Comparison of ENCODE assay signal across 8 mouse cellular contexts in the genomic region with DNA sequence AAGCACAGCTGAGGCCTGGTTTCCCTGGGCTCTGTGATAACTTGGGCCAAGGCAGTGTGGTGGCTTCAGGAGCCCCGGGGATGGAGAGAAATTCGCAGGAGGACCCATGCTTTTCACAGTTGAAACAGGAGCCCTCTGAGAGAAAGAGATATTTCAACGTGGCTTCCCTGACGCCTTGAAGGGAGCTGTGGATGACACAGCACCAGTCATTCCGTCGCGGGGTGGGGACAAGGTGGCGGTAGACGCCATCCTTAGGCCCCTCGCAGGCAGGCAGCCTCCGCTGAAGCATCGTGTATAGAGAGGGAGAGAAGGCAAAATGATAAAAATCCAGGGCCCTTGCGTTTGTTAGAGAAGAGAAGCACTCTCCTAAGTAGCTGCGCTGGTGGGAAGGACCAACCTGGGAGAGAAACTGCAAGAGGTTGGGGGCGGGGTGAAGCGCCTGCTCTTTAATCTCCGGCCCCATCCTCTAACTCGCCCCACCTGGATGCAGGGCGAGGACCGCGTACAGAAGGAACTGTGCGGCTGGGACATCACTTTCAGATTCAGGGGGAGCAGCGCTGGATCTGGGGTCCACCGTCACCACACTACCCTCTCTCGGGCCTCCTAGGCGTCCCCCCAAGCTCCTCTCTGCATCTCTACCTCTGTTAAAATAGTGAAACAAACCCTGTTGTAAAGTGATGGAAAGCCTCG. TPM values are rescaled to one million over a fixed set of nuclear protein-coding genes. Genes with fewer than 3 reads are reported as not detected.
DNase-seq lines count a peak whose midpoint lies in the region; ATAC-seq and TF ChIP-seq lines count a peak whose summit lies in the region.

No protein-coding gene starts in this region.

- H3K9ac ChIP-seq in forebrain, embryonic 15.5 days (replicated peaks), result peak overlapping the region; percentile 46
- peak overlapping the region; percentile 61 for H3K9ac ChIP-seq in kidney, embryonic 15.5 days
- peak overlapping the region; percentile 76 for H3K9ac ChIP-seq in midbrain, embryonic 11.5 days (ENCODE audit: low read length)

- H3K9me3 ChIP-seq in forebrain, embryonic 15.5 days, result no peaks in the 10 kb centered on the region
- no peaks in the 10 kb centered on the region for H3K9me3 ChIP-seq in kidney, embryonic 15.5 days (replicated peaks)
- H3K9me3 ChIP-seq in midbrain, embryonic 11.5 days (ENCODE audit: control insufficient read depth, low read length), result no peaks in the 10 kb centered on the region

- TF ChIP-seq POLR2A in thymus, adult 2 months (IDR thresholded peaks at IDR 0.05; ENCODE audit: control insufficient read depth, extremely low read depth, insufficient read depth, low read length, poor library complexity), result no peak

- peak overlapping the region; percentile 76 for H3K4me3 ChIP-seq in left cerebral cortex, adult 2 months
- H3K4me3 ChIP-seq in forebrain, embryonic 15.5 days, result peak overlapping the region; percentile 55
- H3K4me3 ChIP-seq in kidney, embryonic 15.5 days (replicated peaks), result peak overlapping the region; percentile 91
- H3K4me3 ChIP-seq in midbrain, embryonic 11.5 days (ENCODE audit: low read depth, low read length), result peak overlapping the region; percentile 80
- peak overlapping the region; percentile 91 for H3K4me3 ChIP-seq in thymus, adult 2 months (ENCODE audit: control insufficient read depth, insufficient read depth, low read length)

- 3% methylated on average over 27 of the region's 27 CpGs for WGBS in forebrain, embryonic 15.5 days
- WGBS in kidney, embryonic 15.5 days, result 3% methylated on average over 27 of the region's 27 CpGs
- 2% methylated on average over 27 of the region's 27 CpGs for WGBS in midbrain, embryonic 11.5 days
- WGBS in thymus, adult 2 months, result 3% methylated on average over 27 of the region's 27 CpGs

- no peaks in the 10 kb centered on the region for H3K36me3 ChIP-seq in forebrain, embryonic 15.5 days
- no peaks in the 10 kb centered on the region for H3K36me3 ChIP-seq in kidney, embryonic 15.5 days
- H3K36me3 ChIP-seq in midbrain, embryonic 11.5 days (ENCODE audit: control insufficient read depth, insufficient read depth, low read length), result no peaks in the 10 kb centered on the region
- H3K36me3 ChIP-seq in thymus, adult 2 months (ENCODE audit: control insufficient read depth, insufficient read depth, low read length), result no peaks in the 10 kb centered on the region

- intact Hi-C loops in left cerebral cortex, adult 2 months (cut with DNase I), result loop anchor here (5.0 kb wide), 1 partner anchor 358 kb away; no protein-coding TSS in a partner anchor
- intact Hi-C loops in left cerebral cortex, postnatal 4 days (cut with DNase I), result no loop called here

- peaks cover 33% of the 10 kb centered on the region for H3K4me1 ChIP-seq in forebrain, embryonic 15.5 days
- H3K4me1 ChIP-seq in kidney, embryonic 15.5 days, result peaks cover 37% of the 10 kb centered on the region
- peaks cover 18% of the 10 kb centered on the region for H3K4me1 ChIP-seq in midbrain, embryonic 11.5 days (ENCODE audit: control insufficient read depth, insufficient read depth, low read length)
- H3K4me1 ChIP-seq in thymus, adult 2 months (replicated peaks; ENCODE audit: control insufficient read depth, insufficient read depth, low read length), result peaks cover 16% of the 10 kb centered on the region

- H3K27ac ChIP-seq in left cerebral cortex, adult 2 months, result peak overlapping the region; percentile 69
- H3K27ac ChIP-seq in forebrain, embryonic 15.5 days (replicated peaks), result no peak overlapping the region
- H3K27ac ChIP-seq in kidney, embryonic 15.5 days, result peak overlapping the region; percentile 94; the same call in 1 of the 2 replicates
- no peak overlapping the region for H3K27ac ChIP-seq in midbrain, embryonic 11.5 days (ENCODE audit: low read depth, low read length)
- H3K27ac ChIP-seq in thymus, adult 2 months (ENCODE audit: control insufficient read depth, insufficient read depth, low read length), result no peak overlapping the region; the same call in 1 of the 2 replicates

- DNase-seq in left cerebral cortex, adult 2 months (ENCODE audit: extremely low spot score in 1 of 2, low spot score in 2 of 2), result peak; percentile 18 to 20
- no peak for DNase-seq in left cerebral cortex, postnatal 4 days
- DNase-seq in adrenal gland, postnatal 14 days, result peak; percentile 51
- DNase-seq in midbrain, embryonic 11.5 days (ENCODE audit: low spot score, missing footprints), result no peak
- DNase-seq in thymus, adult 2 months, result peak; percentile 67
- no peak for DNase-seq in layer of hippocampus, postnatal 10 days (ENCODE audit: low spot score in 2 of 2)

- H3K27me3 ChIP-seq in forebrain, embryonic 15.5 days, result peaks cover 48% of the 10 kb centered on the region
- H3K27me3 ChIP-seq in kidney, embryonic 15.5 days, result no peaks in the 10 kb centered on the region
- peaks cover 15% of the 10 kb centered on the region for H3K27me3 ChIP-seq in midbrain, embryonic 11.5 days (ENCODE audit: control insufficient read depth, insufficient read depth, low read length)
- no peaks in the 10 kb centered on the region for H3K27me3 ChIP-seq in thymus, adult 2 months (ENCODE audit: control insufficient read depth, insufficient read depth, low read length)

- H3K4me2 ChIP-seq in forebrain, embryonic 15.5 days (replicated peaks), result peak overlapping the region; percentile 99
- peak overlapping the region; percentile 95 for H3K4me2 ChIP-seq in kidney, embryonic 15.5 days
- peak overlapping the region; percentile 98 for H3K4me2 ChIP-seq in midbrain, embryonic 11.5 days

- no peak for TF ChIP-seq CTCF in left cerebral cortex, adult 2 months (IDR thresholded peaks at IDR 0.05)
- no peak for TF ChIP-seq CTCF in thymus, adult 2 months (IDR thresholded peaks at IDR 0.05; ENCODE audit: borderline replicate concordance, control insufficient read depth, extremely low read depth, insufficient read depth, low read length, poor library complexity)

- ATAC-seq in forebrain, embryonic 15.5 days (replicated peaks), result no peak; the same call in none of the 2 replicates
- peak; percentile 11; the same call in 1 of the 2 replicates for ATAC-seq in kidney, embryonic 15.5 days (replicated peaks; ENCODE audit: low FRiP score)
- peak; percentile 22; the same call in 1 of the 2 replicates for ATAC-seq in midbrain, embryonic 11.5 days (ENCODE audit: low FRiP score)

RNA-seq across cellular contexts. Expression of a gene that starts 46.9 kb away (rescaled TPM):
- total RNA-seq in left cerebral cortex, adult 2 months (2021), result 10 to 100 TPM; 36.2 to 48.7 TPM
- 10 to 100 TPM in 1 of 2 experiments, 1 to 10 TPM in 1; 9.8 to 12.2 TPM for total RNA-seq in left cerebral cortex, postnatal 4 days (2021)
- total RNA-seq in adrenal gland, postnatal 14 days (2021), result 61.9 and 67.6 TPM in 2 replicates
- 1.6 and 1.8 TPM in 2 replicates for polyA plus RNA-seq in forebrain, embryonic 15.5 days (2015; fragmentation: Nextera tagmentation; extraction: Ambion mirVana)
- 14.3 and 14.5 TPM in 2 replicates for polyA plus RNA-seq in kidney, embryonic 15.5 days (2015; fragmentation: Nextera tagmentation; extraction: Ambion mirVana)
- polyA plus RNA-seq in midbrain, embryonic 11.5 days (2014; fragmentation: Nextera tagmentation; extraction: Ambion mirVana), result 3.4 and 5.5 TPM in 2 replicates
- 37.5 and 46.9 TPM in 2 replicates for polyA plus RNA-seq in thymus, adult 2 months (2012; rRNA removed)
- 10 to 100 TPM; 22.9 to 27.5 TPM for total RNA-seq in layer of hippocampus, postnatal 10 days (2021)

Comparison
In these comparisons a context has a peak if more than half of its experiments do, and no peak if none do; other contexts are left out.
1. DNase-seq: peak in left cerebral cortex, adult 2 months (2 of 2), adrenal gland, postnatal 14 days (single experiment) and thymus, adult 2 months (single experiment); none in left cerebral cortex, postnatal 4 days (single experiment), midbrain, embryonic 11.5 days (single experiment) and layer of hippocampus, postnatal 10 days (0 of 2).
2. H3K27ac ChIP-seq: peak in left cerebral cortex, adult 2 months (single experiment) and kidney, embryonic 15.5 days (single experiment); none in forebrain, embryonic 15.5 days (single experiment), midbrain, embryonic 11.5 days (single experiment) and thymus, adult 2 months (single experiment).
3. Peak in every context shown above with its lines, with median percentiles within 50 percentile points of each other: H3K4me3 ChIP-seq, H3K4me2 ChIP-seq and H3K9ac ChIP-seq.